Mouse (Mus musculus) CH12.LX (cell line): ENCODE data around the gene Prrx1. TPM values are rescaled to one million over a fixed set of nuclear protein-coding genes. Genes with fewer than 3 reads are reported as not detected.

Experiments
- DNase-seq: peaks from one replicate; pipeline ENCODE4 v3.0.0-alpha.2; 2013; ENCODE audit errors: extremely low read depth
- H3K27ac ChIP-seq: 2 replicates; pipeline ENCODE4 v1.5.1; 2012; ENCODE audit warnings: low read depth, mild to moderate bottlenecking, control low read depth, moderate library complexity; ENCODE audit not compliant: insufficient read depth
- H3K27me3 ChIP-seq: replicated peaks from 2 replicates; pipeline ENCODE3; 2012; ENCODE audit warnings: inconsistent platforms
- H3K36me3 ChIP-seq, 2 experiments: replicated peaks in 1 of 2; 2 replicates each; pipeline versions ENCODE3 to v1.6.1; 2012; ENCODE audit warnings: inconsistent platforms in 1 of 2, low read length in 1 of 2, mild to moderate bottlenecking in 1 of 2, mixed read lengths in 1 of 2, moderate library complexity in 1 of 2; ENCODE audit not compliant: control insufficient read depth in 1 of 2, insufficient read depth in 1 of 2
- H3K4me1 ChIP-seq, 2 experiments: 2 replicates each; pipeline ENCODE4 v1.6.1; 2012; ENCODE audit warnings: inconsistent platforms in 1 of 2, moderate library complexity in 1 of 2; ENCODE audit not compliant: insufficient read depth in 2 of 2, control insufficient read depth in 1 of 2
- H3K4me2 ChIP-seq: 2 replicates; pipeline ENCODE4 v1.6.1; 2012; ENCODE audit warnings: low read depth, mild to moderate bottlenecking, control low read depth; ENCODE audit not compliant: poor library complexity, insufficient read depth, severe bottlenecking
- H3K4me3 ChIP-seq, 3 experiments: fragments of 150-350 bp in 1 of 3; sonication (generic) in 1 of 3; replicated peaks in 1 of 3; 2 replicates each; pipeline versions ENCODE3 to v1.5.1; 2011 to 2012; ENCODE audit warnings: low read depth in 2 of 3, low read length in 2 of 3, mild to moderate bottlenecking in 2 of 3, moderate library complexity in 2 of 3, control low read depth in 1 of 3, improper control_type of control experiment in 1 of 3, inconsistent platforms in 1 of 3, mixed read lengths in 1 of 3; ENCODE audit not compliant: poor library complexity in 1 of 3
- H3K79me2 ChIP-seq: replicated peaks from 2 replicates; pipeline ENCODE4 v1.6.1; 2012; ENCODE audit warnings: mild to moderate bottlenecking, moderate library complexity; ENCODE audit not compliant: control insufficient read depth, poor library complexity, insufficient read depth, severe bottlenecking; ENCODE audit errors: extremely low read depth
- H3K9ac ChIP-seq: 2 replicates; pipeline ENCODE4 v1.6.1; 2012; ENCODE audit warnings: low read depth, mild to moderate bottlenecking, control low read depth, moderate library complexity; ENCODE audit not compliant: insufficient read depth
- H3K9me3 ChIP-seq: replicated peaks from 2 replicates; pipeline ENCODE3; 2012; ENCODE audit warnings: low read length, inconsistent platforms, mixed read lengths
- BHLHE40 ChIP-seq: IDR thresholded peaks from 2 replicates; pipeline ENCODE4 v1.6.1; 2011; ENCODE audit warnings: mild to moderate bottlenecking, low read depth, low read length, improper control_type of control experiment
- E2F4 ChIP-seq: IDR thresholded peaks from 2 replicates; pipeline ENCODE4 v1.6.1; 2011; ENCODE audit warnings: low read depth, low read length, improper control_type of control experiment; ENCODE audit not compliant: insufficient replicate concordance
- EP300 ChIP-seq: IDR thresholded peaks from 2 replicates; pipeline ENCODE4 v1.6.1; 2011; ENCODE audit warnings: low read length, improper control_type of control experiment
- ETS1 ChIP-seq: conservative IDR thresholded peaks from 2 replicates; pipeline ENCODE4 v1.6.1; 2012; ENCODE audit warnings: low read depth, mild to moderate bottlenecking, inconsistent platforms, low read length, improper control_type of control experiment, moderate library complexity
- GABPA ChIP-seq: IDR thresholded peaks from 2 replicates; pipeline ENCODE4 v1.6.1; 2012; ENCODE audit warnings: low read depth, low read length, improper control_type of control experiment, inconsistent platforms; ENCODE audit not compliant: insufficient replicate concordance
- HCFC1 ChIP-seq: IDR thresholded peaks from 2 replicates; pipeline ENCODE4 v1.6.1; 2012; ENCODE audit warnings: low read depth, mild to moderate bottlenecking, inconsistent platforms, low read length, improper control_type of control experiment
- IRF4 ChIP-seq: IDR thresholded peaks from 2 replicates; pipeline ENCODE4 v1.6.1; 2014; ENCODE audit warnings: low read depth, mild to moderate bottlenecking, inconsistent platforms, low read length, improper control_type of control experiment
- JUN ChIP-seq: IDR thresholded peaks from 2 replicates; pipeline ENCODE4 v1.6.1; 2011; ENCODE audit warnings: low read depth, mild to moderate bottlenecking, low read length, improper control_type of control experiment, moderate library complexity; ENCODE audit not compliant: insufficient read depth
- KAT2A ChIP-seq: IDR thresholded peaks from 2 replicates; pipeline ENCODE4 v1.6.1; 2012; ENCODE audit warnings: low read length, improper control_type of control experiment, inconsistent platforms; ENCODE audit not compliant: insufficient replicate concordance
- MAFK ChIP-seq: IDR thresholded peaks from 2 replicates; pipeline ENCODE4 v1.6.1; 2011; ENCODE audit warnings: low read length, improper control_type of control experiment; ENCODE audit not compliant: insufficient replicate concordance
- MAX ChIP-seq: IDR thresholded peaks from 2 replicates; pipeline ENCODE4 v1.6.1; 2011; ENCODE audit warnings: low read length, improper control_type of control experiment
- MAZ ChIP-seq: IDR thresholded peaks from 2 replicates; pipeline ENCODE4 v1.6.1; 2012; ENCODE audit warnings: low read depth, mild to moderate bottlenecking, inconsistent platforms, low read length, improper control_type of control experiment, moderate library complexity
- MXI1 ChIP-seq: IDR thresholded peaks from 2 replicates; pipeline ENCODE4 v1.6.1; 2011; ENCODE audit warnings: mild to moderate bottlenecking, low read depth, low read length, improper control_type of control experiment
- MYC ChIP-seq: IDR thresholded peaks from 2 replicates; pipeline ENCODE4 v1.6.1; 2011; ENCODE audit warnings: low read depth, mild to moderate bottlenecking, improper control_type of control experiment, low read length
- NRF1 ChIP-seq: IDR thresholded peaks from 2 replicates; pipeline ENCODE4 v1.6.1; 2014; ENCODE audit warnings: low read depth, mild to moderate bottlenecking, inconsistent platforms, low read length, improper control_type of control experiment, moderate library complexity
- PAX5 ChIP-seq: IDR thresholded peaks from 2 replicates; pipeline ENCODE4 v1.6.1; 2012; ENCODE audit warnings: low read length, inconsistent platforms, mixed read lengths
- POLR2A ChIP-seq: IDR thresholded peaks from 2 replicates; pipeline ENCODE4 v1.6.1; 2011; ENCODE audit warnings: low read depth, mild to moderate bottlenecking, improper control_type of control experiment, low read length
- RCOR1 ChIP-seq: conservative IDR thresholded peaks from 2 replicates; pipeline ENCODE4 v1.6.1; 2012; ENCODE audit warnings: low read depth, mild to moderate bottlenecking, inconsistent platforms, low read length, improper control_type of control experiment
- SIN3A ChIP-seq: IDR thresholded peaks from 2 replicates; pipeline ENCODE4 v1.6.1; 2012; ENCODE audit warnings: low read length, improper control_type of control experiment, inconsistent platforms
- TBP ChIP-seq: conservative IDR thresholded peaks from 2 replicates; pipeline ENCODE4 v1.6.1; 2011; ENCODE audit warnings: low read depth, low read length, improper control_type of control experiment
- UBTF ChIP-seq: IDR thresholded peaks from 2 replicates; pipeline ENCODE4 v1.6.1; 2012; ENCODE audit warnings: low read depth, mild to moderate bottlenecking, inconsistent platforms, low read length, improper control_type of control experiment, moderate library complexity
- ZKSCAN1 ChIP-seq: IDR thresholded peaks from 2 replicates; pipeline ENCODE4 v1.6.1; 2012; ENCODE audit warnings: low read depth, inconsistent platforms, low read length, improper control_type of control experiment, borderline replicate concordance
- ZMIZ1 ChIP-seq: IDR thresholded peaks from 2 replicates; pipeline ENCODE4 v1.6.1; 2012; ENCODE audit warnings: low read depth, mild to moderate bottlenecking, inconsistent platforms, low read length, improper control_type of control experiment
- dilution Hi-C: fragments of 300-500 bp; cut with MboI; formaldehyde crosslinking; loops from 2 replicates; pipeline ENCODE4 v1.14.3; 2020; ENCODE audit warnings: low sequenced_read_pairs; ENCODE audit not compliant: extremely low pct_unique_long_range_greater_than_20kb, extremely low pct_ligation_motif_present
- in situ Hi-C: fragments of 300-500 bp; cut with MboI; formaldehyde crosslinking; loops from 3 replicates; pipeline ENCODE4 v1.14.3; 2019; ENCODE audit warnings: low sequenced_read_pairs, low pct_ligation_motif_present, low pct_unique_long_range_greater_than_20kb, mixed read lengths
- polyA plus RNA-seq: library from polyadenylated mRNA; unstranded; fragments of >175 nt; gene quantifications from 2 replicates; pipeline ENCODE4 v1.2.1, GENCODE M21; 2012; ENCODE audit warnings: low read depth; ENCODE audit not compliant: insufficient read length
- total RNA-seq, 2 experiments: library from RNA; depleted of rRNA; stranded (reverse); fragments of 300-350 nt in 1 of 2; fragments of >200 nt in 1 of 2; gene quantifications; 2 replicates each; pipeline ENCODE4 v1.2.3; 2012 to 2014

The Prrx1 gene
- total and polyA plus RNA-seq, 3 experiments: not detected

- Histone ChIP-seq H3K4me2 (no peak overlapping the region), H3K4me1 (peaks cover 0 to 7% of the 10 kb centered on the region in 2 experiments; a peak in 2 of 4 replicates), H3K27ac (no peak overlapping the region), H3K27me3 (no peaks in the 10 kb centered on the region), H3K9ac (no peak overlapping the region), H3K36me3 (no peaks in the 10 kb centered on the region), H3K79me2 (no peaks in the 10 kb centered on the region), H3K9me3 (no peaks in the 10 kb centered on the region), H3K4me3 (no peak overlapping the region)
- dilution Hi-C loops: no loop called here
- in situ Hi-C loops: no loop called here
- TF ChIP-seq MAFK (no peak), MYC (no peak), MAZ (no peak), NRF1 (no peak), EP300 (no peak), MXI1 (no peak), ZKSCAN1 (no peak), MAX (no peak), HCFC1 (no peak), PAX5 (no peak), KAT2A (no peak), RCOR1 (no peak), GABPA (no peak), ZMIZ1 (no peak)
- no peak for DNase-seq
Measured at GRCm38 (mm10) chr1:163309466-163309865, 4.0 kb downstream of the Prrx1 start.

GRCm38 (mm10) chr1:163308631-163309030, 4.9 kb downstream of the Prrx1 start:
- Histone ChIP-seq H3K4me2 (peak overlapping the region; percentile 55; the same call in 1 of the 2 replicates), H3K27me3 (no peaks in the 10 kb centered on the region)

More at GRCm38 (mm10) chr1:163308631-163309030, 4.9 kb downstream of the Prrx1 start:
- TF ChIP-seq GABPA (no peak), SIN3A (no peak), POLR2A (no peak), ZMIZ1 (no peak), BHLHE40 (peak; percentile 22; the same call in 1 of the 2 replicates), UBTF (no peak), TBP (no peak), NRF1 (peak; percentile 57), JUN (no peak), E2F4 (no peak), ETS1 (no peak), MXI1 (no peak), IRF4 (no peak)
- DNase-seq: no peak
- dilution Hi-C loops (no loop called here), in situ Hi-C loops (no loop called here)
- peaks cover 0 to 7% of the 10 kb centered on the region in 2 experiments; a peak in 2 of 4 replicates for H3K4me1 ChIP-seq
- no peak overlapping the region for H3K27ac ChIP-seq
- no peaks in the 10 kb centered on the region for H3K36me3 ChIP-seq
- no peaks in the 10 kb centered on the region for H3K79me2 ChIP-seq
- H3K4me3 ChIP-seq: no peak overlapping the region
- H3K9ac ChIP-seq: no peak overlapping the region
- H3K9me3 ChIP-seq: no peaks in the 10 kb centered on the region
